Mouse (Mus musculus) 3134 (cell line): ENCODE data around the gene Tmprss11a.

ENCODE experiments used
- DNase-seq: peaks from one replicate; pipeline ENCODE4 v3.0.0-alpha.2; 2011; ENCODE audit warnings: low spot score; ENCODE audit not compliant: insufficient read length; ENCODE audit errors: extremely low read depth

The Tmprss11a gene

GRCm38 (mm10) chr5:86468890-86469289, at the start of gene Tmprss11a:
Gene Tmprss11a, minus strand, starts transcription at chr5:86468990.
- DNase-seq, result no peak

GRCm38 (mm10) chr5:86518500-86518899, 49.7 kb upstream of the Tmprss11a start, which contains the start of gene Tmprss11g:
Gene Tmprss11g, minus strand, starts transcription at chr5:86518600.
- DNase-seq, result no peak

GRCm38 (mm10) chr5:86511538-86511937, 42.7 kb upstream of the Tmprss11a start:
- DNase-seq, result no peak

- DNase-seq, result no peak
Observed at GRCm38 (mm10) chr5:86493453-86493852, 24.7 kb upstream of the Tmprss11a start.

- DNase-seq, result no peak
Observed at GRCm38 (mm10) chr5:86482562-86482961, 13.8 kb upstream of the Tmprss11a start.

GRCm38 (mm10) chr5:86482031-86482430, 13.2 kb upstream of the Tmprss11a start:
- no peak for DNase-seq

- no peak for DNase-seq
Observed at GRCm38 (mm10) chr5:86473859-86474258, 5.1 kb upstream of the Tmprss11a start.

GRCm38 (mm10) chr5:86439306-86439705, 29.5 kb downstream of the Tmprss11a start:
- no peak for DNase-seq

GRCm38 (mm10) chr5:86438548-86438947, 30.2 kb downstream of the Tmprss11a start:
- no peak for DNase-seq

- peak; percentile 3 for DNase-seq
Observed at GRCm38 (mm10) chr5:86432697-86433096, 36.1 kb downstream of the Tmprss11a start.

GRCm38 (mm10) chr5:86431096-86431495, 37.7 kb downstream of the Tmprss11a start:
- DNase-seq, result no peak

- DNase-seq, result no peak
Observed at GRCm38 (mm10) chr5:86421323-86422028, 47.3 kb downstream of the Tmprss11a start.

GRCm38 (mm10) chr5:86419494-86419893, 49.3 kb downstream of the Tmprss11a start:
- DNase-seq, result no peak

GRCm38 (mm10) chr5:86414280-86414679, 54.5 kb downstream of the Tmprss11a start:
- no peak for DNase-seq

GRCm38 (mm10) chr5:86410815-86411214, 58.0 kb downstream of the Tmprss11a start:
- DNase-seq, result no peak

GRCm38 (mm10) chr5:86407941-86408340, 60.8 kb downstream of the Tmprss11a start:
- no peak for DNase-seq

- DNase-seq, result no peak
Observed at GRCm38 (mm10) chr5:86407191-86407590, 61.6 kb downstream of the Tmprss11a start.

GRCm38 (mm10) chr5:86373320-86373719, 95.5 kb downstream of the Tmprss11a start, which contains the start of gene Tmprss11d:
Gene Tmprss11d, minus strand, starts transcription at chr5:86373420.
- DNase-seq, result no peak
